Mouse (Mus musculus) liver, adult 2 months (tissue): Measurements from ENCODE around the gene Rpgrip1.
"Not testable (repeated sequence)": the region's sequence is repeated elsewhere in the genome, so short reads cannot be mapped to it uniquely, and the experiment has no call there.

ENCODE experiments used
- CTCF ChIP-seq: fragments of 200-500 bp; IDR thresholded peaks from 2 replicates; pipeline ENCODE4 v1.5.1; 2011; ENCODE audit warnings: low read depth, low read length, control low read depth
- POLR2A ChIP-seq: fragments of 200-500 bp; IDR thresholded peaks from 2 replicates; pipeline ENCODE4 v1.6.1; 2011; ENCODE audit warnings: low read length, control low read depth; ENCODE audit not compliant: insufficient read depth; ENCODE audit errors: extremely low read depth

GRCm38 (mm10) chr14:52098387-52098786 is 12.1 kb upstream of the Rpgrip1 start:
- TF ChIP-seq CTCF, POLR2A: not testable (repeated sequence)
